Mouse (Mus musculus): ENCODE data around the gene Ap3b1. TPM values are rescaled to one million over a fixed set of nuclear protein-coding genes. Genes with fewer than 3 reads are reported as not detected.

Gene Ap3b1
- polyA plus RNA-seq, 1 experiment = 29.2 TPM

GRCm38 (mm10) chr13:94544211-94544610 is 185.5 kb downstream of the Ap3b1 start:
- Histone ChIP-seq H3K4me3 (replicated peaks; ENCODE audit: extremely low read depth, low read depth, low read length) (no peak overlapping the region), H3K4me1 (ENCODE audit: control insufficient read depth, insufficient read depth, low read length) (no peaks in the 10 kb centered on the region; the same call in 1 of the 2 replicates)
- DNase-seq = no peak
- 78% methylated on average over 12 of the region's 12 CpGs for WGBS
- TF ChIP-seq CTCF (IDR thresholded peaks at IDR 0.05; ENCODE audit: insufficient read depth, low read length) = no peak
- TF ChIP-seq POLR2A (IDR thresholded peaks at IDR 0.05; ENCODE audit: borderline replicate concordance, extremely low read depth, low read depth, low read length) = no peak

GRCm38 (mm10) chr13:94545739-94546138 is 187.0 kb downstream of the Ap3b1 start:
- H3K4me1 ChIP-seq (ENCODE audit: control insufficient read depth, insufficient read depth, low read length) = no peaks in the 10 kb centered on the region; the same call in 1 of the 2 replicates
- no peak overlapping the region for H3K4me3 ChIP-seq (replicated peaks; ENCODE audit: extremely low read depth, low read depth, low read length)
- no peak for TF ChIP-seq CTCF (IDR thresholded peaks at IDR 0.05; ENCODE audit: insufficient read depth, low read length)
- no peak for TF ChIP-seq POLR2A (IDR thresholded peaks at IDR 0.05; ENCODE audit: borderline replicate concordance, extremely low read depth, low read depth, low read length)
- DNase-seq = no peak
- WGBS = 78% methylated on average over 4 of the region's 4 CpGs

- TF ChIP-seq CTCF (IDR thresholded peaks at IDR 0.05; ENCODE audit: insufficient read depth, low read length) (no peak), POLR2A (IDR thresholded peaks at IDR 0.05; ENCODE audit: borderline replicate concordance, extremely low read depth, low read depth, low read length) (no peak)
- H3K4me3 ChIP-seq (replicated peaks; ENCODE audit: extremely low read depth, low read depth, low read length) = no peak overlapping the region
- DNase-seq = no peak
- WGBS = 82% methylated on average over 11 of the region's 11 CpGs
- no peaks in the 10 kb centered on the region; the same call in 1 of the 2 replicates for H3K4me1 ChIP-seq (ENCODE audit: control insufficient read depth, insufficient read depth, low read length)
Observed at GRCm38 (mm10) chr13:94546246-94546645, 187.5 kb downstream of the Ap3b1 start.

- Histone ChIP-seq H3K4me1 (ENCODE audit: control insufficient read depth, insufficient read depth, low read length) (no peaks in the 10 kb centered on the region; the same call in 1 of the 2 replicates), H3K4me3 (replicated peaks; ENCODE audit: extremely low read depth, low read depth, low read length) (no peak overlapping the region)
- TF ChIP-seq CTCF (IDR thresholded peaks at IDR 0.05; ENCODE audit: insufficient read depth, low read length) (no peak), POLR2A (IDR thresholded peaks at IDR 0.05; ENCODE audit: borderline replicate concordance, extremely low read depth, low read depth, low read length) (no peak)
- DNase-seq = no peak
- WGBS = 65% methylated on average over 3 of the region's 3 CpGs
Observed at GRCm38 (mm10) chr13:94549580-94549979, 190.8 kb downstream of the Ap3b1 start.

- 46% methylated on average over 4 of the region's 4 CpGs for WGBS
- H3K4me3 ChIP-seq (replicated peaks; ENCODE audit: extremely low read depth, low read depth, low read length) = no peak overlapping the region
- DNase-seq = no peak
- TF ChIP-seq POLR2A (IDR thresholded peaks at IDR 0.05; ENCODE audit: borderline replicate concordance, extremely low read depth, low read depth, low read length) = no peak
- no peak for TF ChIP-seq CTCF (IDR thresholded peaks at IDR 0.05; ENCODE audit: insufficient read depth, low read length)
- H3K4me1 ChIP-seq (ENCODE audit: control insufficient read depth, insufficient read depth, low read length) = no peaks in the 10 kb centered on the region; the same call in 1 of the 2 replicates
Observed at GRCm38 (mm10) chr13:94550037-94550436, 191.3 kb downstream of the Ap3b1 start.

- WGBS = 4% methylated on average over 3 of the region's 3 CpGs
Observed at GRCm38 (mm10) chr13:94560011-94560410, 201.3 kb downstream of the Ap3b1 start.

GRCm38 (mm10) chr13:94560878-94561277 is 202.1 kb downstream of the Ap3b1 start:
- TF ChIP-seq CTCF (IDR thresholded peaks at IDR 0.05; ENCODE audit: insufficient read depth, low read length) = no peak
- no peak for TF ChIP-seq POLR2A (IDR thresholded peaks at IDR 0.05; ENCODE audit: borderline replicate concordance, extremely low read depth, low read depth, low read length)
- H3K4me3 ChIP-seq (replicated peaks; ENCODE audit: extremely low read depth, low read depth, low read length) = no peak overlapping the region
- H3K4me1 ChIP-seq (ENCODE audit: control insufficient read depth, insufficient read depth, low read length) = 0 out of 2 replicates have a peak, but pooled peaks cover 2% of the 10 kb centered on the region
- WGBS = 90% methylated on average over 11 of the region's 11 CpGs
- no peak for DNase-seq

More at GRCm38 (mm10) chr13:94560011-94560410, 201.3 kb downstream of the Ap3b1 start:
- H3K4me3 ChIP-seq (replicated peaks; ENCODE audit: extremely low read depth, low read depth, low read length) = no peak overlapping the region
- DNase-seq = peak; percentile 63
- TF ChIP-seq POLR2A (IDR thresholded peaks at IDR 0.05; ENCODE audit: borderline replicate concordance, extremely low read depth, low read depth, low read length) (no peak), CTCF (IDR thresholded peaks at IDR 0.05; ENCODE audit: insufficient read depth, low read length) (peak; percentile 91)
- 0 out of 2 replicates have a peak, but pooled peaks cover 2% of the 10 kb centered on the region for H3K4me1 ChIP-seq (ENCODE audit: control insufficient read depth, insufficient read depth, low read length)

GRCm38 (mm10) chr13:94562652-94563339 is 204.0 kb downstream of the Ap3b1 start:
- no peak for DNase-seq
- Histone ChIP-seq H3K4me3 (replicated peaks; ENCODE audit: extremely low read depth, low read depth, low read length) (no peak overlapping the region), H3K4me1 (ENCODE audit: control insufficient read depth, insufficient read depth, low read length) (0 out of 2 replicates have a peak, but pooled peaks cover 2% of the 10 kb centered on the region)
- TF ChIP-seq CTCF (IDR thresholded peaks at IDR 0.05; ENCODE audit: insufficient read depth, low read length) (no peak), POLR2A (IDR thresholded peaks at IDR 0.05; ENCODE audit: borderline replicate concordance, extremely low read depth, low read depth, low read length) (no peak)
- 41% methylated on average over 9 of the region's 9 CpGs for WGBS

- Histone ChIP-seq H3K4me1 (ENCODE audit: control insufficient read depth, insufficient read depth, low read length) (0 out of 2 replicates have a peak, but pooled peaks cover 2% of the 10 kb centered on the region), H3K4me3 (replicated peaks; ENCODE audit: extremely low read depth, low read depth, low read length) (no peak overlapping the region)
- no peak for DNase-seq
- no peak for TF ChIP-seq POLR2A (IDR thresholded peaks at IDR 0.05; ENCODE audit: borderline replicate concordance, extremely low read depth, low read depth, low read length)
- no peak for TF ChIP-seq CTCF (IDR thresholded peaks at IDR 0.05; ENCODE audit: insufficient read depth, low read length)
- WGBS = 90% methylated on average over 8 of the region's 8 CpGs
Observed at GRCm38 (mm10) chr13:94563836-94564235, 205.1 kb downstream of the Ap3b1 start.

All from lung, adult 2 months (tissue).